Mouse (Mus musculus) heart, postnatal 14 days (tissue): ENCODE measurements around the gene Lsg1. TPM values are rescaled to one million over a fixed set of nuclear protein-coding genes. Genes with fewer than 3 reads are reported as not detected.

Experiments
- DNase-seq, 2 experiments: peaks; one replicate each; pipeline ENCODE4 v3.0.0; 2021 to 2022
- intact Hi-C: fragments of 180-260 bp; cut with DNase I; formaldehyde crosslinking; loops from one replicate; pipeline ENCODE4 v1.15.1; 2025
- total RNA-seq, 2 experiments: library from RNA; stranded (reverse); gene quantifications; 2 replicates each; pipeline ENCODE4 v1.2.3; 2021

Gene Lsg1
- total RNA-seq, 2 experiments from 2014 or later, result 18.0 to 18.6 TPM

DNA sequence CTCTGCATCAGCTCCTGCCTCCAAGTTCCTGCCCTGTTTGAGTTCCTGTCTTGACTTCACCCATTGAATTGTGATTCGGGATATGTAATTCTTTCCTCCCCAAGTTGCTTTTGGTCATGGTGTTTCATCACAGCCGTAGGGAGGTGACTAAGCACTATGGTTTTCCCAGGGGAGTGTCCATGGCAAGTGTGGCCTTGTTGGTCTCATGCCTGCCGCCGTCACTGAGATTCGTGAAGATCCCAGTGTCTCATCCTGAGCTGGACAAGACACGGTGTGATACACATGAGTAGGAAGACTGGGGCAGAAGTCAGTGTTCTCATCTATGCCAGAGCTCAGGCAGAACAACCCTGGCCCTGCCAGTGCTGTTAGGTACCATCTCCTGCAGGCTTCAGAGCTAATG is 62.9 kb downstream of the Lsg1 start:
- intact Hi-C loops, result loop anchor here (5.0 kb wide), 1 partner anchor 272 kb away; no protein-coding TSS in a partner anchor
- DNase-seq, result no peak

DNA sequence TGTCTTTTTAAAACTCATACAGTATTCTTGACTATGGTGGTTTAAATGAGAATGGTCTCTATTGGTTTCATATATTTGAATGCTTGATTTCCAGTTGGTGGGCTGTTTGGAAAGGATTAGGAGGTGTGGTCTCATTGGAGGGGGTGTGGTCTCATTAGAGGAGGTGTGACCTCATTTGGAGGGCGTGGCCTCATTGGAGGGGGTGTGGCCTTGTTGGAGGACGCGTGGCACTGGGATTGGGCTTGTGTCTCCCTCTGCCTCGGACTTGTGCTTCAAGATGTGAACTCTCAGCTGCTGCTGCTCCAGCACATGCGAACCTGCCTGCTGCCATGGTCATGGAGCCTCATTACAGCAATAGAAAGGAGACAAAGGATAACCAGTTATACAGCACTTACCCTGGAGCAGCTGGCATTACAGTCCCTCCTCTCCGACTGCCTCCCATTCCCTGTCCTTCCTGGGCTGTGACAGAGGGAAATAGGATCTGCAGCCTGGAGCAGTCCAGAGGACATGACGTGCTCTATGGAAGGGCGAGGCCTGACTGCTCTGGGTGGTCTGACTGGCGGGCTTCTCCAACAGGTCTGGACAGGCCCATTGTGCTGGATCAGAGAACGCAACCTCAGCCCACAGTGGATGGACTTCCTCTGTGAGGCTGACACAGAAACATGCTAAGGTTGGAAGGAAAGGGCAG is 65.0 kb downstream of the Lsg1 start:
- intact Hi-C loops, result loop anchor here (5.0 kb wide), 1 partner anchor 270 kb away; no protein-coding TSS in a partner anchor
- no peak for DNase-seq

DNA sequence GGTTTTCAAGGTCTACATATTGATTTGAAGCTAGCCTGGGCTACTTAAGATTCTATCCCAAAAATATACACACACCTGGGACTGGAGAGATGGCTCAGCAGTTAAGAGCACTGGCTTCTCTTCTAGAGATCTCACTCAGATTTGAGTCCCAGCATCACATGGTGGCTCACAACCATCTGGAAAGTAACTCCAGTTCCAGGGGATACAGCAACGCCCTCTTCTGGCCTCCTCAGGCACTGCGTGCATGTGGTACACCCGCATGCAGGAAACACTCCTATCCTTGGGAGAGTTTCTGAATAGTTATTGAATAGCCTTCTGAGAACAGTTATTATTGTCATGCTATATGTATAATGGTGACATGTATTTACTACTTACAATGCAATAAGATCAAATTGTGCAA is 66.2 kb downstream of the Lsg1 start:
- peak in 1 of 2 experiments; percentile 30 for DNase-seq
- intact Hi-C loops, result loop anchor here (2.0 to 5.0 kb wide), 2 partner anchors 146 to 269 kb away; no protein-coding TSS in a partner anchor

DNA sequence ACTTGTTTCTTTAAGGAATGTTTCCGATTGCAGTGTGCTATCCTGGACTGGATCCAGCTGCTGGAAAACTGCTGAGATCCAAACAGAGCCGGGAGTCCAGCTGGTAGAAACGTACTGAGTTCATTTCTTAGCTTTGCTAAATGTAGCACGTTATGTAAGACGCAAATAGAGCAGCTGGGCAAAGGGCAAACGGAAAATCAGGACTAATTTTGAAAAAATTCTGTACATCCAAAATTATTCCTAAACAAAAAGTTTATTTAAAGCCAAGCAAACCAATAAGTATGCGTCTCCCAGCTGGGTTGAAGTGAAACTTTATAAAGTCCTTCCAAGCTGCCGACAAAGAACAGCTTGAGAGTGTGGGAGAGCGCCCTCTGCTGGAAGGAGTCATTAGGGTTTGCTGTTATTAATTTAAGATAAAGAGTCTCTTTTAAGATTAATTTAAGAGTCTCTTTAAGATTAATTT is 67.0 kb downstream of the Lsg1 start:
- intact Hi-C loops, result loop anchor here (2.0 to 5.0 kb wide), 2 partner anchors 146 to 268 kb away; no protein-coding TSS in a partner anchor
- DNase-seq, result peak; percentile 83 to 89

DNA sequence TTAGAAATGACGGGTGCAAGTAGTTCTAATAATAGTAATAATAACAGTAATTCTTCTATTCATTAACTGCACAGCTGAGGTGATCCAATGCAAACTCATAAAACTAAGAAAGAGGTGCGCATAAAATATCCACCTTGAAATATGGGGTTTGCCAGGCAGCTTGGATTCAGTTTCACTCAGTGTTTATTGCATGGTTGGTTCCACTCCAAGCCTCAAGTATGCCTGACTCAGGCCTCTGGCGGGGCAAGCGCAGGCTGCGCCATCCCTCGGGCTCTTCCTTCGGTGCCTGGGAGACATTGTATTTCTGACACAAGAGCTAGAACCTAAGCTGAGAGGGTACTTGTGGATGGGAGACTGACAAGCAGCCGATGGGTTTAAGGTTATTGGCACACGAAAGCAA is 68.8 kb downstream of the Lsg1 start:
- DNase-seq, result peak in 1 of 2 experiments; percentile 30
- intact Hi-C loops, result no loop called here

DNA sequence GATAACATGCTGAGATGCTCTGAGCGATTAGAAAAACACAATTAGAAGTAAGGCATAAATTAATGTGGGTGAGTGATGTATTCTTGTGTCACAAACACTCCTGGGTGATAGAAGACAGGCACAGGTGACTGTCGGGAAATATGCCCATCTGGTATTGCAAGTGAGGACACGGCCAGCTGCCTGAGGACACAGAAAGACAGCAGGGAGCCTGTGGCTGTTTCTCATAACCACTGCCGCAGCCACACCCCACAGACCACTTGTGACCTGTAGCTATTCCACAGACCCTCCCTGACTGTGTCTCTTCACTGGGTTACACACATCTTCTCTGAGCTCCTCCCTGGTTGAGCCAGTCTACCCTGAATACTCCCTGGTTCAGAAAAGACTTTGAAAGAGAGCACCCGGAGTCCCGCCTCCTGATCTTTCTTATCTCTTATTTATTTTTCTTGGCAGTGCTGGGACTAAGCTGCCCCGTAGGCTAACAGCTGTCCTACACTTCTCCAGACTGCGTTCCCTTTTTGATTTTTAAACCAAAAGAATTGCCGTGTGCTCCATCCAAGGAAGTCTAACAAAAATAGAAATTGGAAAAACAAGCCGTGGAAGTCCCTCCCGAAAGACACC is 69.6 kb downstream of the Lsg1 start:
- intact Hi-C loops, result no loop called here
- peak in 1 of 2 experiments; percentile 32 for DNase-seq

DNA sequence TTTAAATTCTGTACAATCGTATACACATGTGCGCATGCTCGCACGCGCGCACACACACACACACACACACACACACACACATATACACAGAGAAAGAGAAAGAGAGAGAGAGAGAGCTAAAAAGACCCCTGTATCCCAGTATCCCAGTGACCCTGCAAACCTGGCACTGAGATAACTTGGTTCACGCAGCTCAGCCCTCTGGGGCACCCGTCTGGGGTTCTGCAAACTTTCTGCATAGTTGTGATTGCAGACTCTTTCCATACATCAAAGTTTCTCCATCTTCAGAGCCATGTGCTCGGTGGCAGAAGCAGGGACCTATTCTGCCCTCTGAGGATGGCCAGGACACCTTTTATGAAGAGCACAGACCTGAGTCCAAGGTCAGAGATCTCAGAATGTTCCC is 70.4 kb downstream of the Lsg1 start:
- DNase-seq, result no peak
- intact Hi-C loops, result no loop called here

DNA sequence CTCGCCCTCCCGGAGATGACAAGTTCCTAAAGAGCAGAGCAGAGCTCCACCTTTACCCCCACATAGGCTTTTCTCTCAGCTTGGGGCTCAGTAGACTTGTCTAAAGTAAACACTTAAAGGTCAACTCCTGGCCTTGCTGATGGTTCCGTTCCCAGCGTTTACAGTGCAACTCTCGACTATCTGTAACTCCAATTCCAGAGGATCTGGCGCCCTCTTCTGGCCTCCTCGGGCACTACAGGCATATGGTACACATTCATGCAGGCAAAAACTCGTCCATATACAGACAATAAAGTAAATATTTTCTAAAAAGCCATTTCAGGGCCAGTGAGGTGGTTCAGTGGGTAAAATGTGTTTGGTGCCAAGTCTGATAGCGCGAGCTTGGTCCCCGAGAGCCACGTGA is 72.0 kb downstream of the Lsg1 start:
- intact Hi-C loops, result no loop called here

DNA sequence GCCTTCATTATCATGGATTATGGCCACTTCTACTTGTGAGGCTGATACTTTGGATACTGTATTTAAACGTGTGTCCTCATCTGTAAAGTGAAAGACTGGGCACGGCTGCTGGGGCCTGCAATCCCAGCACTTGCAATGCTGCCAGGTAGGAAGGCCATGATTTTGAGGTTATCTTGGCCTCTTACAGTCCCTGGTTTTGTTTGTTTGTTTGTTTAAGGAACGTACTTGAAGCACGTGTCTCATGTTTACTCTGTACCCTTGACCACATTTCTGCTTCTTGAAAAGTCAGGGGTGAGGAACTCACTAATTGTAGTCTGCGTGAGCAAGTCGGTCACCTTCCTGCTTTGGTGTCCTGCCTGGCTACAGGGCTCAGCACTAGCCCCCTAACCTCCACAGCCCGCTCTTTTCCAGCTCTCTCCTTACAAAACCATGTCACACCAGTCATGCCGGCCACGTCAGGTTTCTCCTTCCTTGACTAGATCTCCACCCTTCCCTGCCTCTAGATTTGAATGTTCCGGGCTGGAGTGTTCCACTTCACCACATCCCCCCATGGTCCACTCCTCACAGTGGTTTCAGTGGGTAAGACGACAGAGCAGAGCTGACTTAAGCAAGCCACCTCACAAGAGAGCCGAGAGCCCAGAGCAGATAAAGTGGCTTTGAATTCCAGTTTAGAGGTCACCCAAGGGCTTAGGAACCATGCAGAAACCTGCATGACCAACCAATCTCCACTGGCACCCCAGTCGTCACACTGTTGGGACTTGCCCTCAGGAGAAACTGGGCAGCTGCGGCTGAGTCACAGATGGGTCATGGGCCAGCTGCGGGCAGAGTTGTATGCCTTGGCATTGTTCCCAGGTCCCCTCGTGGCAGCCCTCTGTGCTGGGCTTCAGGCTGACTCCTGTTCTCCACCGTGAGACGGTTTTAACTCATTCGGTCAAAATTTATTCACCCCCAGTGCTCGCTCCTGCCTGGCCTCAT is 74.1 kb downstream of the Lsg1 start:
- peak; percentile 43 to 61 for DNase-seq
- intact Hi-C loops, result loop anchor here (5.0 kb wide), 1 partner anchor 251 kb away; no protein-coding TSS in a partner anchor

More for the DNA sequence above, 72.0 kb downstream of the Lsg1 start:
- no peak for DNase-seq

DNA sequence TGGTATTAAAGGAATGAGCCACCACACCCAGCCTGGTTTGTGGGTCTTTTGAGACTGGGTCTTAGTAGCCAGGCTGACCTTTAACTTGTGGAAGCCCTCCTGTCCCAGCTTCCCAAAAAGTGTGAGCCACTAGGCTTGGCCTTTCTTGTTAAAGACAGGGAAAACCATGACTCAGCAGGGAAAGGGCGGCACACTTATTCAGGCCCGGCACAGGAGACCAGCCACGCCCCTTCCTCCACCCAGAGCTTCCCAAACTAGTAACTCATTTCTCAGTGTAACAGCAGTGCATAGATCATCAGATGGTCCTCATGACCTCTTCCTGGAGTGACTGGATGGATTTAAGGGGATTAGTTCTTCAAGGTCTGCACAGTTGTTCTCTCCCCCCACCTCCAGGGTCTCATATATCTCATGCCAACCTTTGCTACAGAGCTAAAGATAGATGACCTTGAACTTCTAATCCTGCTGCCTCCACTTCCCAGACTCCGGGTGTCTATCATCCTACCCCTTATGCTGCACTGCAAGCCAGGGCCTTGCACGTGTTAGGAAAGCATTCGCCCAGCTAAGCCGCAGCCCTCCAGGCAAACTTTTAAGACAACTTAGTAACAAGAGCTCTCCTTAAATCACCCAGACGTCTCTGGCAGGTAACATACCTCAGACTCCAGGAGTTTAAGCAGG is 74.9 kb downstream of the Lsg1 start:
- intact Hi-C loops, result loop anchor here (5.0 kb wide), 1 partner anchor 250 kb away; no protein-coding TSS in a partner anchor
- no peak for DNase-seq

DNA sequence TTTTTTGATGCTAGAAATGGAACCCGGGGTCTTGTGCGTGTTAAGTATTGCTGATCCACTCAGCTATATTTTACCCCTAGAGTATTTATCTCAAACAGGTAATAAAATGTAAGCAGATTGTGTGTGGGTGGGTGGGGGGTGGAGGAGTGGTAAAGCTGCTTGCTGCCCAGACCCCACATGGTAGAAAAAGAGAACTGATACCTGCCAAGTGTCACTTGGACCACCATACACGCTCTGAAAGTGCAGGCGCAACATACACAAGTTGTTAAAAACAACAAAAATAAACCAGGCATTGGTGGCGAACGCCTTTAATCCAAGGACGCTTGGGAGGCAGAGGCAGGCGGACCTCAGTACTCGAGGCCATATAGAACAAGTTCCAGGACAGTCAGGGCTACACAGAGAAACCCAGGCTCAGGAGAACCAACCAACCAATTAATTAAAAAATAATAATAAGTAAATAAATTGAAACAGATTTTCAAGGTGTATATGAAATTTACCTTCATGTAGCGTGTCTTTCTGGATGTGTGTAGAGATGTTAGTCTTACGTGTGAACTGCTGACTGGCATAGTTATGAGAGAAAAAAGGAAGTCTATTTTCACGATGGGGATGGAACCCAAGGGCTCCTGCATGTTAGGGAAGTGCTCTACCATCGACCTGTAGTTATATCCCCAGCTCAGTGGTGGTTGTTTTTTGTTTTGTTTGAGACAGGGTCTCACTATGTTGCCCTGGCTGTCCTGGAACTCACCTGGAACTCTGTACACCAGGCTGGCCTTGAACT is 75.6 kb downstream of the Lsg1 start:
- intact Hi-C loops, result loop anchor here (5.0 kb wide), 1 partner anchor 249 kb away; no protein-coding TSS in a partner anchor
- no peak for DNase-seq

DNA sequence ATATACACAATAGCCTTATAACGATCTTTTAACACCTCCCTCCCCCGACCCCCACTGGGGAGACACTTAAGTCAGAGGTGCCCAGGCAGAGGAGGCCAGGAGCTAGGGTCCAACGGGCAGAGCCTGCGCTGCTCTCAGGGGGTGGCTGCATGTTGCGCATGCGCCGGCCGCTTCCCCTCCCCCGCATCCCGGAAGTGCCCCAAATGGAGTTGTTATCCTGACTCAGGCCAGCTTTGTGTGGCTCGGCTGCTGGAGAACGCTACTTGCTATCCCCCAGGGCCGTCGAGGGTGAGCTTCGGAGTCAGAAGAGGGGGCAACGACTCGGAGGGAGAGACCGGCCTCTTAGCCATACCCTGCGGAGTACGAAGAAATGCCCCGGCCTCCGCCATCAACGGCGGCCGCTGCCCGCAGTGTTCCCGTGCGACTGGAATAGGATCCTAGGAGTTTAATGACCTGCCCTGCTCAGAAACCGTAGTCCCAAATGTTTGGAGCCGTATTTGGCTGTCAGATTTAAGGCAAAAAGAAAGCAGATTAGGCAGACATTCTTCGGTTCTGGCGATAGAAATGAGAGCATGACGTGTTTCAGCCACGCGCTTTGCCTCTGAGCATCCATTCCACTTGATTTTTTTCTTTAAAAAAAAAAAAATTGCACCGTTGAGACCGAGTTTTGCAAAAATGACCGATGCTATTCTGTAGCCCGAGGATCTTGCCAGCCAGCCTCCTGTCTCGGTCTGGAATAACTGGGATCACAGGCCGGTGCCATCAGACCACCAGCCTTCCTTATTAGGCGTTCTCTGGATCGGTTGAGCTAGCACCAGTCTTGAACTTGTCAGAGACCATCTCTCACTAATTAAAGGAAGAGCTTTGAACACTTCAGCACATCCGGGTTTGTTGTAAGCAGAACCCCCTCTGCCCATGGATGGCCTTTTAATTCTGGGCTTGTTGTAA is 76.6 kb downstream of the Lsg1 start:
- intact Hi-C loops, result loop anchor here (5.0 kb wide), 1 partner anchor 248 kb away; no protein-coding TSS in a partner anchor
- peak; percentile 90 to 91 for DNase-seq

Other genes starting within 250 kb of the Lsg1 start
- 10 to 100 TPM; 60.8 to 66.6 TPM for gene Atp13a3, start 181.6 kb downstream of the Lsg1 start, total RNA-seq
- 10 to 100 TPM; 12.9 to 13.9 TPM for gene Tmem44, start 36.8 kb downstream of the Lsg1 start, total RNA-seq
- gene Fam43a, start 12.1 kb upstream of the Lsg1 start, total RNA-seq, result 10 to 100 TPM; 31.8 to 34.0 TPM